Mouse (Mus musculus): ENCODE results near the gene Pias4. TPM values are rescaled to one million over a fixed set of nuclear protein-coding genes. Genes with fewer than 3 reads are reported as not detected.
A peak's percentile ranks its signal among the peaks of the same experiment; 100 is the strongest.
"Not testable (repeated sequence)": the region's sequence is repeated elsewhere in the genome, so short reads cannot be mapped to it uniquely, and the experiment has no call there.

Gene Pias4
- total RNA-seq, 2 experiments from 2014 or later, result 28.2 to 28.9 TPM

- DNase-seq (ENCODE audit: extremely low spot score in 1 of 2, low spot score in 1 of 2), result peak; percentile 82 to 87
Observed at GRCm38 (mm10) chr10:81174617-81175344, 7.1 kb upstream of the Pias4 start.

- DNase-seq (ENCODE audit: extremely low spot score in 1 of 2, low spot score in 1 of 2), result peak; percentile 72 to 81
Observed at GRCm38 (mm10) chr10:81173132-81173531, 5.4 kb upstream of the Pias4 start.

GRCm38 (mm10) chr10:81169411-81169900, 1.7 kb upstream of the Pias4 start:
- DNase-seq (ENCODE audit: extremely low spot score in 1 of 2, low spot score in 1 of 2), result not testable (repeated sequence)

- peak; percentile 59 to 66 for DNase-seq (ENCODE audit: extremely low spot score in 1 of 2, low spot score in 1 of 2)
Observed at GRCm38 (mm10) chr10:81168521-81169244, 960 bp upstream of the Pias4 start.

- no peak for DNase-seq (ENCODE audit: extremely low spot score in 1 of 2, low spot score in 1 of 2)
Observed at GRCm38 (mm10) chr10:81168087-81168431, 336 bp upstream of the Pias4 start.

GRCm38 (mm10) chr10:81165118-81165517, 2.6 kb downstream of the Pias4 start:
- DNase-seq (ENCODE audit: extremely low spot score in 1 of 2, low spot score in 1 of 2), result no peak

GRCm38 (mm10) chr10:81162318-81162652, 5.4 kb downstream of the Pias4 start:
- DNase-seq (ENCODE audit: extremely low spot score in 1 of 2, low spot score in 1 of 2), result no peak

- DNase-seq (ENCODE audit: extremely low spot score in 1 of 2, low spot score in 1 of 2), result no peak
Observed at GRCm38 (mm10) chr10:81161602-81162317, 6.0 kb downstream of the Pias4 start.

- DNase-seq (ENCODE audit: extremely low spot score in 1 of 2, low spot score in 1 of 2), result no peak
Observed at GRCm38 (mm10) chr10:81154736-81155135, 13.0 kb downstream of the Pias4 start.

- DNase-seq (ENCODE audit: extremely low spot score in 1 of 2, low spot score in 1 of 2), result no peak
Observed at GRCm38 (mm10) chr10:81154313-81154712, 13.4 kb downstream of the Pias4 start.

- DNase-seq (ENCODE audit: extremely low spot score in 1 of 2, low spot score in 1 of 2), result no peak
Observed at GRCm38 (mm10) chr10:81152609-81153008, 15.1 kb downstream of the Pias4 start.

GRCm38 (mm10) chr10:81151261-81151660, 16.5 kb downstream of the Pias4 start:
- DNase-seq (ENCODE audit: extremely low spot score in 1 of 2, low spot score in 1 of 2), result no peak

GRCm38 (mm10) chr10:81146296-81146695, 21.4 kb downstream of the Pias4 start:
- no peak for DNase-seq (ENCODE audit: extremely low spot score in 1 of 2, low spot score in 1 of 2)

- no peak for DNase-seq (ENCODE audit: extremely low spot score in 1 of 2, low spot score in 1 of 2)
Observed at GRCm38 (mm10) chr10:81145778-81146177, 21.9 kb downstream of the Pias4 start.

GRCm38 (mm10) chr10:81145307-81145706, 22.4 kb downstream of the Pias4 start:
- no peak for DNase-seq (ENCODE audit: extremely low spot score in 1 of 2, low spot score in 1 of 2)

- no peak for DNase-seq (ENCODE audit: extremely low spot score in 1 of 2, low spot score in 1 of 2)
Observed at GRCm38 (mm10) chr10:81144667-81145066, 23.1 kb downstream of the Pias4 start.

- DNase-seq (ENCODE audit: extremely low spot score in 1 of 2, low spot score in 1 of 2), result no peak
Observed at GRCm38 (mm10) chr10:81143845-81144437, 23.8 kb downstream of the Pias4 start.

GRCm38 (mm10) chr10:81143157-81143633, 24.5 kb downstream of the Pias4 start:
- DNase-seq (ENCODE audit: extremely low spot score in 1 of 2, low spot score in 1 of 2), result peak in 1 of 2 experiments; percentile 9

GRCm38 (mm10) chr10:81142551-81142981, 25.2 kb downstream of the Pias4 start:
- peak in 1 of 2 experiments; percentile 17 for DNase-seq (ENCODE audit: extremely low spot score in 1 of 2, low spot score in 1 of 2)

- no peak for DNase-seq (ENCODE audit: extremely low spot score in 1 of 2, low spot score in 1 of 2)
Observed at GRCm38 (mm10) chr10:81141455-81142210, 26.1 kb downstream of the Pias4 start.
